Mouse (Mus musculus): ENCODE results near the gene Trp53i13.
"Not testable (repeated sequence)": the region's sequence is repeated elsewhere in the genome, so short reads cannot be mapped to it uniquely, and the experiment has no call there.

The Trp53i13 gene

DNA sequence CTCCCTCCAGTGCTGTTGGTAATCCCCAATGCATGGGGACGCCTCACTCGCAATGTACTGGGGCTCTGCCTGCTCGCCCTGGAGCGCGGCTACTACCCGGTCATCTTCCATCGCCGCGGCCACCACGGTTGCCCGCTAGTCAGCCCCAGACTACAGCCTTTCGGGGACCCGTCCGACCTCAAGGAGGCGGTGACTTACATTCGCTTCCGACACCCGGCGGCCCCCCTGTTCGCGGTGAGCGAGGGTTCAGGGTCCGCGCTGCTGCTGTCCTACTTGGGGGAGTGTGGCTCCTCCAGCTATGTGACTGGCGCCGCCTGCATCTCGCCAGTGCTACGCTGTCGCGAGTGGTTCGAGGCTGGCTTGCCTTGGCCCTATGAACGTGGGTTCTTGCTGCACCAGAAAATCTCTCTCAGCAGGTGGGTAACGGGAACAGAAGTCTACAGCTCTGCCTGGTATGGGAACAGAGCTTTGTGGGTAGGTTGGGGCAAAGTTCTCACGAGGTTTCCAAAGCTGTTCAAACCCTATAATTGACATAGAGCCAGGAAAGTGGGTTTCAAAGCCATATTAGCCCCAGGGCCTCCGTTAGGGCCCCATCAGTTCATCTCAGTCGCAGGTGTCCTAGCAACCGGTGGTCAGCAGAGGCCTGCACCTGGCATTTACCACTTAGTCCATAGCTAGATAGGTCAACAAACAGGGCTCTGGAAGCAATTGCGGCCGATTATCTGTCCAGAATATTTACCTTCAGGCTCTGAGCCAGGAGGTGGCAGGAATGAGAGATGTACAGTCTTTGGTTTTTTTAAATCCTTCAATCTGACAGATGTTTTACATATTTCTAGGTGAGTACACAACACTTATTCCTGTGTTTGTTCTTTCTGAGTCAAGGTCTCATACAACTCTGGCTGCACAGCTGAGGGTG lies at the start of gene Trp53i13:
Gene Trp53i13 (minus strand): TSS at position 344 of the 916 bp plus-strand sequence.
- DNase-seq = peak; percentile 50

DNA sequence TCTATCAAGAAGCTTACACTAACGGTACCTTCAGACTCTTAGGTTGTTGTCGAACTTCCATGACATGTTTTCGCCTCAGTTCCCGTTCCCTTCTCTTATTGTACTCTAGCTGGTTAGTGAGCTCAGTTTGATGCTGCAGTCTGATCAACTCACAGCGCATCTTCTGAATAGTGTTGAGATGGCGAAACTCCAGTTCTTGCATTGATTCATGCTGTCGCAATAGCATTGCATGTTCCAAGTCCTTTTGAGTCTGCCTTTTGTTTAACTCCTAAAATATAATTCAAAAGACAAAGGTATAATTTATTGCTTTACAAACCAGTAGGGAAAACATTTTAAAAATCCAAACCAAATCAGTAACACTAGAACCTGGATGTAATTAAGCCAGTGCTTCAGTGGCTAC lies 29.5 kb upstream of the Trp53i13 start:
- DNase-seq = no peak

DNA sequence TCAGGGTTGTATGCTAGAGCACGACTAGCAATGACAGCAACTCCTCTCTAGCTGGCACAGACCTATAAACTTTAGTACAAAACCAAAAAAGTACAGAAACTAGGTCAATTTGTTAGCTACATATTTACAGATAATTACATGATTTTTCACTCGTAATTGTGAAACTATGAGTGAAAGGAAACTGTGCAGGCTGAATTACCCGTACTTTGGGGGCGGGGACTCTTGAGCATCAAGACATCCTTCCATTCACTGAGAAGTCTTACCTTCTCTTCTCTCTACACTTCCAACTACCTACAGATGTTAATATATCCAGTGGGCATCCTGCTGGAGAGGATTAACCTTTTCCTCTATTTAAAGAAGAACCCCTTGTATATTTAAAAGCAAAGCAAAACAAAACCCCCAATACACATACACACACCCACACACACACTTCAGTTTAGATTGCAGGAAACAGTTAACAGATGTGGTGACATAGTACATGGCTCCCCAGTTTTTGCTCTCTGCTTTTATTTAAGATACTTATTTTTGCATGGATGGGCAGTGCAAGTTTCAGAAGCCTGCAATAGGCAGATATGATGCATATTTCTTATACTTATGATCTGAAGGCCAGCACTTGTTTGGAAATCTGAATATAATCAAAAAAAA lies 16.5 kb upstream of the Trp53i13 start:
- DNase-seq = no peak

DNA sequence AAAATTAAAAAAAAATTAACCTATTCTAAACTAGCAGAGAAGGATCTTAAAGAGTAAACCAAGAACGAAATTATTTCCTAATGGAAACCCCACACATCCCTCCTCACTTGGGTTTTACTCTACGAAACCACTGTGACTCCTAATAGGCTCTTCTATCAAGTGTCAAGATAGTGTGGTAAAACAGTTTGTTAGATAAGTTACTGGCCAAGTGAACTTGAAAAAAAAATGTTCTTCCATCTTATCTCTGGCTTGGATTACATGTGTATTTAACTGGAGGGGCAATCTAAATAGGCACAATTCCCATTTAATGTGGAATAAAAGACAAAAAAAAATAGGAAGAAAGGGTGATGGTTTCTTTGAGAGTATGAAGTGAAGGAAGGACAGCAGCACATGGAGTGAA lies 15.1 kb upstream of the Trp53i13 start:
- DNase-seq = no peak

DNA sequence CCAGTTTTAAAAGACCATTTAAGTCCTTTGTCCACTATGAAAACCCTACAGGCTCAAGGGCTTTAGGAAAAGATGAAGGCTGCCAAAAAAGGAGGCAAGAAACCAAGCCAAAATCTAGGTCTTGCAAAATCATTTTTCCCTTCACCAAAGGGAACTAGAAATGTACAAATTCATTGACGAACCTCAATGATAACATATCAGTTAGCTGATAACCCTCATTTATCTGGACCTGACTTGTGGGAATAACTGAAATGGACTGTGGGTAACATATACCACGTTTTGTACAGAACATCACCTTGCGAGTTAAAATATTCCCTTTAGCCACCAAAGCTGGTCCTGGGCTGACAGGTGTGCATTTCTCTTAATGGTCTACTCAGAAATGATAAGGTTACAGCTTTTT lies 13.9 kb upstream of the Trp53i13 start:
- no peak for DNase-seq

DNA sequence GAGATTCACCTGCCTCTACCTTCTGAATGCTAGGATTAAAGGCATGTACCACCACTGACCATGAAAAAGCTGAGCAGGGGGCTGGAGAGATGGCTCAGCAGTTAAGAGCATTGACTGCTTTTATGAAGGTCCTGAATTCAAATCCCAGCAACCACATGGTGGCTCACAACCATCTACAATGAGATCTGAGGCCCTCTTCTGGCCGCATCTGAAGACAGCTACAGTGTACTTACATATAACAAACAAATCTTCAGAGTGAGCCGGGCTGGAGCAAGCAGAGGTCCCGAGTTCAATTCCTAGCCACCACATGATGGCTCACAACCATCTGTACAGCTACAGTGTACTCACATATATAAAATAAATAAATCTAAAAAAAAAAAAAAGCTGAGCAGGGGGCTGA lies 12.6 kb upstream of the Trp53i13 start:
- not testable (repeated sequence) for DNase-seq

DNA sequence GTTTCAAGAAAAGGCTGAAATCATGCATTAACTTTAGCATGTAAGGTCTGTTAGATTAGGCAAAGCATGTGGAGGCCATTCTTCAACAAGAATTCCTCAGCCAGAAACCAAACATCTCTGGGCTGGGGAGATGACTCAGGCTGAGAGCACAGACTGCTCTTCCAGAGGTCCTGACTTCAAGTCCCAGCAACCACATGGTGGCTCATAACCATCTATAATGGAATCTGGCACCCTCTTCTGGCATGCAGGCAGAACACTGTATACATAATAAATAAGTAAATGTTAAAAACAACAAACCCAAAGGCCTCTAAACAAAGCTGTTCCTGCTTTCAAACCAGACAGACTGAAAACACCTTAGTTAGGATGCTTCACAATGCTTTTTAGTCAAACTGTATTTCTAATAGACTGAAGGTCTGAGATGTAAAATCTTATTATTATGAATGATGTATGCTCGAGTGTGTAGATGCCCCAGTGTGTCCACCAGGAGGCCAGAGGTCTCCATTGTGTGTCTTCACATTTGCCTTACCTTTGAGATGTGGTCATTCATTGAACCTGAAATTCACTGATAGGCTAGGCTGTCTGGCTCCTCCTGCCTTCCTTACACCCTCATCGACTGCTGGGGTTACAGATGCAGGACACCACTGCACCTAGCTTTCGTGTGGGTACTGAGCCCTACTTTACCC lies 10.2 kb upstream of the Trp53i13 start:
- DNase-seq = no peak

DNA sequence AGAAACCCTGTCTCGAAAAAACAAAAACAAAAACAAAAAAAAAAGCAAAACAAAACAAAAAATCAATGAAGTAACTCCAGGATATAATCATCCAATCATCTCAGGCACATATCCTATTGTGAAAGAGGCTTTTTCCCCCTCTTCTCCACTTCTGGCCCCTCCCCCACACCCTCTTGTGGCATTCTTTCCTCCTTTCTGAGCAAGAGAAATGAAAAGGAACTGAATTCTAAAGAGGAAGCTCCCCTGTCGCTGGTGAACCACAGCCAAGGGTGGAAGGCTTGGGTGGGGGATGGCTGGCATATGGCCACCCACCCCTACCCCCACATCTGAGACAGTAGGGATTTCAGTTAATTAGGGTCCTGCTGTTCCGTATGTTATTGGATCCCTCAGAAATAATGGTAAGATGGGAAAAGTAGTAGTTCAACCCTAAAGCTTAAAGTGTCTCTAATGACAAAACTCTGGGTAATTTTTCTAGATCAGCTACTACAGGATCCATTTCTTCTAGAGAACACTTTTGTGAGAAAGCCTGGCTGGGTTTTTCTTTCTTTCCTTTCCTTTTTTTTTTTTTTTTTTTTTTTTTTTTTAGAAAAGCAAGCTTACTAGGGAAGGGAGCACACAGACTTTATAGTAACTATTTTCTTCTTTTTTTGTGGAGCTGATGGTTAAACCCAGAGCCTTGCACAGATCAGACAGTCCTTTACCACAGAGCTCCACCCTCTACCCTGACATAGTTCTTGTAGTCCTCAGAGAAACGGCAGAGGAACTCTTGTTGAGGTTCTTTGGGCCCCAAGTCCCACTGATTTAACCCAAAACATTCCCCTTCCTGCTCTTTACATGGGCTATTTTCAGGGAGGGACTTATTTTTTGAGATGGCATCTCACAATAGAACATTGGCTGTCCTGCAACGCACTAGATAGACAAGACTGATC lies 5.1 kb upstream of the Trp53i13 start:
- no peak for DNase-seq

DNA sequence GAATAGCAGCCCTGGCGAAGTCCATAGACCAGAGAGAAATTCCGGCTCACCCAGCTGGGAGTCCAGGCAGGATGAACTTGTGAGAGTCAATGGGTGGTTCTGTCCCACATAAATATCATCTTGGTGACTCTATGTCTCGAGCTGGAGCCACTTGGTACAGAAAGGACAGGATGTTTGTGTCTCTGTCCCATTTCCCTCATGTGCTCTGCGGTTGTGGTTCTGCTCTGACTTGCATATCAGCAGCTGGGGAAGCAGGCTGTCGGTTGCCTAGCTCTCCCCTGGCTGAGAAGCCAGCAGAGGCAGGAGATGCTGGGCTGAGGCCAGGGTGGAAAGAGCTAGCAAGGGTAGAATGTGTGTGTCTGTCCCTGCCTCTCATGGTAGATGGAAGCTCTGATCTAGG lies 3.3 kb upstream of the Trp53i13 start, which contains the start of gene Gm10392:
Gene Gm10392 (minus strand): TSS at position 156 of the 400 bp plus-strand sequence.
- peak; percentile 33 for DNase-seq

DNA sequence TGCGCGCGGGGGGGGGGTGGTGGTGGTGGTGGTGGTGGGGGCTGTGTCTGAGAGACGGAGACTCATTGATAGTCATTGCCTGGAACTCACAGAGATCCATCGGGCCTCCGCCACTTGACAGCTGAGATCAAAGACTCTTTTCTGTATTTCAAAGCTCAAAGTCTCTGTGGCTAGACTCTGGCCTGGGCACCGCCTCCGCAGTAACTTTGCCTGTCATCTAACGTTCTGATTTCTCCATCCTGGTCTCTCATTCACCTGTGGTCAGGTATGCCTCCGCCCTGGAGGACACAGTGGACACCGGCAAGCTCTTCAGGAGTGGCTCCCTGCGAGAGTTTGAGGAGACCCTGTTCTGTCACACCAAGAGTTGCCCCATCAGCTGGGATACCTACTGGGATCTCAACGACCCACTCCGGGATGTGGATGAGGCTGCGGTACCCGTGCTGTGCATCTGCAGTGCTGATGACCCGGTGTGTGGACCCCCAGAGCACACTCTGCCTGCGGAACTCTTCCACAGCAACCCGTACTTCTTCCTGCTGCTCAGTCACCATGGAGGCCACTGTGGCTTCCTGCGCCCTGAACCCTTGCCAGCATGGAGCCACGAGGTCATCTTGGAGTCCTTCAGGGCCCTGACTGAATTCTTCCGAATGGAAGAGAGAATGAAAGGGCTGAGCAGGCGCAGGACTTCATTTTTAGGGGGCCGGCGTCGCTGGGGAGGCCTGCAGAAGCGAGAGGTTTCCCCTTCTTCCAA lies 2.4 kb upstream of the Trp53i13 start:
- peak; percentile 19 for DNase-seq

DNA sequence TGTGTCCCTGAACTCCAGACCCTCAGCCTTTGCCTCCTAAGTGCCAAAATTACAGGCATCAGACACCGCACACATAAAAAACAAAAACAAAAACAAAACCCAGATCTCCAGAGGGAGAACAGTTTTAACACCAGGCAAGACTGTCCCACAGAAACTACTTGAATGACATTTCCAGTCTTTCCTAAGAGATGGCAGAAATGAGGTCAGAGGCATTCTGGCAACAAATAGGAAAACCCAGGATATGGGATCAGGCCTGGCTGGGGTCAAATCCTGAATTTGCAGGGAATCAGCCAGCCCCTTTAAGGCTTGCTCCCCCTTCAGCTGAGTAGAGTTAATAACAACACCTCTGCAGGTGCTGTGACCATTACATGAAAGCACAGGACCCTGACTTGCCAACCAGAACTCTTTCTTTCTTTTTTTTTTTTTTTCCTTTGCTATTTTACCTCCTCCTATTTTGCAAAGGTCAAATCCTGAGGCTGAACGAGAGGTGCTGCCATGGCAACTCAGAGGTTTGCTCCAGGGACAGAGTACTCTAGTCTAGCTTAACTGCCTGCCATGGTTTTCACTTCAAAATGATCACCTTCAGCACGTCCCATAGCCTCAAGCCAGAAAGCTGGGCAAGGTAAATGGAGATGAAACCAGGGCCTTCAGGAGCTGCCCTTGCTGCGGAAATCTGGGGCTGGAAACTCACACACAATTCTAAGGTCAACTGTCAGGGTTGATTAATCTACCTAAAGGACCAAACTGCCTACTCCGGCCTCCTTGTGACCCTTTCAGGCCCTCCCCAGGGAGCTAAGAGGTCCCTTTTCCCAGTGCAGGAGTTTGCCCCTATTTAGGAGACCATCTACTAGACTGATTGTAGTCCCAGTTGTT lies 1.0 kb upstream of the Trp53i13 start:
- peak; percentile 24 for DNase-seq

DNA sequence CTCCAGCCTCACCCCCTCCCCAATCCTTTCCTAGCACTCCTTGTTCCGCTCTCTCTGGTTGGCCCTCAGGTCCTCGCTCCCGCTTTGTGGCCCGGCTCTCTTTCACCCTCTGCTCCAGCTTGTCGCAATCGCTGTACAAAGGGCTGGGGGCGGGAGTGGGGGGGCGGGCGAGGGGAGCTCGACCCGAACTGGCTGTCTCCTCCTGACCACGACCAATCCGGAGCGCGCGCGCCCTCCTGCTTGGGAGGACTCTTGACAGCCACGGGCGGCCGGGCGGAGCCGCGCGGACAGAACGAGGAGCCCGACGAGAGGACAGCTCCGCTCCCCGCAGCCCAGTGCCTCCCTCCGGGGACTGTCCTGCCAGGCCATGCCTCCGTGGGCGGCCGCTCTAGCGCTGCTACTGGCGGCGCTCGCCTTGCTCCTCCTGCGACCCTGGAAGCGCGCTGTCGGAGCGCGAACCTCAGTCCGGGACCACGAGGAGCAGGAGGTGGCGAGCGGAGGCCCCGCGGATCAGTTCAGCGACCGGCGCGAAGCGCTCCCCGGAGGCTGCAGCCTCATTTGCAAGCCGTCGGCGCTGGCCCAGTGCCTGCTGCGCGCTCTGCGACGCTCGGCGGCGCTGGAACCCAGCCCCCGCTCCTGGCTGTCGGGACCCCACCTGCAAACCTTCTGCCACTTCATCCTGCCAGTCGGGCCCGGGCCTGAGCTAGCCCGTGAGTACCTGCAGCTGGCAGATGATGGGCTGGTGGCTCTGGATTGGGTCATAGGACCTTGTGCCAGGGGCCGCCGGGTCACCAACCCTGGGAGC lies 746 bp downstream of the Trp53i13 start, which contains the start of gene Abhd15:
Gene Abhd15 (plus strand): TSS at position 290 of the 805 bp plus-strand sequence.
- peak; percentile 91 for DNase-seq

DNA sequence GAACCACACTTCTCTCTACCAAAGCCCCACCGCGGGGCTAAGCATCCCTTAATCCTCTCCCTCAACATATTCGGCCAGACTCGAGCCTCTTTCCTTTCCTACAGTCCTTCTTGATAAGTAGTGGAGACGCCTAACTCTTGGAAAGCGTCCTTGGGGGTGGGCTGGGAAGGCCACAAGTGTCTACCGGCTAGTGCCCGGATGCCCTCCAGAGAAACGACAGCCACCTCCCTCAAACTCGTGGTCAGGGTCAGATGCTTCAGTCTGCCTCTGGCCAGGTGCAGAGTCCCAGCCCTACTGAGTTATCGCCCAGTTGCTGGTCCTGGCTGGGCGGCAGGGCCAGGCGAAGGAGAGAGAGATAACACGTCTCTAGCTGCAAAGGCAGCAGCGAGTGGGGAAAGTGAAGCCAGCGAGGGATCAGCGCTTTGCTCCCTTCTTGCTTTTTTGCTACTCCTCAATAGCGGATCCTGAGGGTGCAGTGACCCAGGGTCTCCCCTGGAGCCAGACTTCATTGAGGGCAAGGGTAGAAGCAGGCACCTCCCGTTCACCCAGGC lies 1.4 kb downstream of the Trp53i13 start:
- DNase-seq = no peak

DNA sequence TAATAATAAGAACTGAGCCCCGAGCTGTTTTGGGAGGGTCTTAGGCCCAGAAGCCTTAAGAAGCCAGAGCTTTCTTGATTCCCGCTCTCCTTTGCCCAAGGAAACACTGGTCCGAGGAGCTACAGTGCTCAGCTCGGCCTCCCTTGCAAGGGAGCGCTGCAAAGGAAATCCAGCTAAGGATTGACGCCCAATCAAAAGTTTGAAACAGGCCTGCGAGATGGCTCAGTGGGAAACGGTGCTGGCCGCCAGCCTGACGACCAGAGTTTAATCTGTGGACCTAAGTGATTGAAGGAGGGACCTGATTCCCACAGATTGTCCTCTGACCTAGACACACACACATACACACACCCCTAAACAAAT lies 2.0 kb downstream of the Trp53i13 start:
- DNase-seq = peak; percentile 30

DNA sequence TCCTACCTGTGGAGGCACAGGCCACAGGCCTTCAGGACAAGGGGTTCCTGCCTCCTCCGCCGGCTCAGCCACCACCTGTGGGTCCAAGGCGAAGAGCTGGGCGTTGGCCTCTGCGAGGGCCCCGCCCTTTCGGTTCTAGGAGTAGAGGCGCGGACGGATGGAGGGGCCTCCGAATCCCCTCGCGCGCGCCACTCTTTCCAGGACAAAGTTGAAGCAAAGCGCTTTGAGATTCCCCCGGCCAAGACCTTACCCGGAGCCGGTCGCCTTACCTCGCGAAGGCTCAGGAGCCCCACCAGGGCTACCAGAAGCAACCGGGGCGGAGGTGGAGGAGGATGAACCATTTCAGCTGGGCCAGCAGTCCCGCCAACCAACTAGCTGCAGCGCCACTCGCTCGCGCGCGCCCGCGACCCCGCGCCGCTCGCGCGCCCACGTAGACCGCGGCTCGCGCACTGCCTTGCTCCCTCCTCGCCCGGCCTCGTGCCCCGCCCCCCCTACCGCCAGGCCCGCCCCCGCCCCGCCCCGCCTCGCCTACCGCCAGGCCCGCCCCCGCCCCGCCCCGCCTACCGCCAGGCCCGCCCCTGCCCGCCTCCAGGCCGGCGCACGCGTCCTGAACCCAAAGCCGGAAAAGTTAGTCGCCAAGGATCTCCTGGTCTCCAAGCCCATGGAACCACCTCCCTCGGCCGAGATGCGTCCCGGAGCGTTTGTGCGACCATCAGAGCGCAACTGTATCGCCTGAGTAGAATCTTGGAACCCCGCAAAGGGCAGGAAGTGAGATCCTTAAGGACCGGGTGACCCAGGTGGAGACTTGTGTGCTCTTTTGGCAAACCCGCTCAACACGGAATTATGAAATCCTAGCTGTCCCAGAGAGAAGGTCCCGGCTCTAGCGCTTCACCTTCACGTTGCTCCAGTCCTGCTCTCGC lies 2.6 kb downstream of the Trp53i13 start:
- peak; percentile 95 for DNase-seq

DNA sequence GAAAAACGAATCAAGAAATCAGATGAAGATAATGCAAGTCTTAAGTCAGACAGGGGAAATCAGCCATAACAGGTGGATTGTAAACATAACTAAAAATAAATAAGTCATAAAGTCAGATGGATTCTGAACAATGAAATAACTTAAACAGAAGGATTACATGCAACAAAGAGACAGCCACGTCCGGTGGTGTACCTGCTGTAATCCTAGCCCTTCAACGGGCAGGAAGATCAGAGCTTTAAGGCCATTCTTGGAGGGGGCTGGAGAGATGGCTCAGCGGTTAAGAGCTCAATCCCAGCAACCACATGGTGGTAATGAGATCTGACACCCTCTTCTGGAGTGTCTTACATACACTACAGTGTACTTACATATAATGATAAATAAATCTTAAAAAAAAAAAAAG lies 4.4 kb downstream of the Trp53i13 start:
- DNase-seq = no peak

DNA sequence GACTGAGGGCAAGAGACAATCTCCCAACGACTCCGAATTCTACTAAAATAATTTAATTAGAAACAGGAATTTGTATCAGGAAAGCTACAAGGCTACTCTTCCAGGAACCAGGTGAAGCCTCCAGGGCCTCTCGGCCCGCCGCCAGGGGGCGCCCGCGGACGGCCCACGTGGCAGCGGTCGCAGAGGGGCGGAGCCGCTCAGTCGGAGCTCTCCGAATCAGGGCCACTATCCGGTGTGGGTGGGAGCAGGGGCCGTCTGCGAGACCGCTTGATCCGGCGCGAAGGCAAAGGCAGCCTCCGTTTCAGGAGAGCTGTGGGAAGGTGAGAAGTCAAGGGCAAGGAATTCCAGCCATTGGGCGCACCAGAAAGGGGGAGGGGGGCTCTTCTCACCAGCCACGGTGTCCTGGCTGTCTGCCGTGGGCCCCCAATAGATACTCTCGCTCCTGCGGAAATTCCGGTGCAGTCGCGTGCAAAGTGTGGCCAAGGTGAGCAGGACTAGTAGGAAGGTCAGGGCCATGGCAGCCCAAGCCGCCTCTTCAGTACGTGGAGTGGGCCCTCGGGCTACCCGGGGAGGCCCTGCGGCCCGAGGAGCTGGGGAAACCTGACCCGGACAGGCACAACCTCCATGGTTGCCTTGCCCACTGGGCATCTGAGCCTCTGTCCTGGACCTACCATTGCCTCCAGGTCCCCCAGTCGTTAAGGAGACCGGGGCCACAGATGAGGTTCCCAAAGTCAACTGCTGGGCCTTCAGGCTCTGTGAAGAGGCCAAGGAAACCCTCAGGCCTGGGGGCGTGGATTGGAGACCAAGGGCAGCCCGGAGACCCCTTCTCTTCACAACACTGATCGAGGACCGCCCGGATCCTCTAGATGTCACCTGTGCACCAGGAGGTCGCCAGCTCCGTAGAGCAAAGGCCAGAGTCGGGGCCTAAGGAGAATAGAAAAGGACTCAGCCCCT lies 7.4 kb downstream of the Trp53i13 start:
- DNase-seq = peak; percentile 93
